ENCODE assay signal across 28 mouse cellular contexts in genomic region chr1:107025886-107026285, GRCm38 (mm10). TPM values are rescaled to one million over a fixed set of nuclear protein-coding genes. Genes with fewer than 3 reads are reported as not detected.
DNase-seq lines count a peak whose midpoint lies in the region; ATAC-seq and TF ChIP-seq lines count a peak whose summit lies in the region.
"Had no signal": no experiment of that assay in that cellular context is flagged by ENCODE, and none has a peak within 500 bp of the region (broad histone marks: within the 10 kb centered on the region; RNA-seq: fewer than 3 reads in every experiment).

No protein-coding gene starts in this region.

- H3K9ac ChIP-seq in CH12.LX (ENCODE audit: insufficient read depth, low read depth) = no peak overlapping the region
- H3K9ac ChIP-seq in heart, embryonic 12.5 days = no peak overlapping the region
- no peak overlapping the region for H3K9ac ChIP-seq in intestine, embryonic 16.5 days (ENCODE audit: low read depth, low read length)
- H3K9ac ChIP-seq: embryonic facial prominence, embryonic 13.5 days; embryonic facial prominence, embryonic 15.5 days; forebrain, embryonic 12.5 days had no signal

- H3K4me1 ChIP-seq in CH12.LX (ENCODE audit: control insufficient read depth in 1 of 2, insufficient read depth in 2 of 2) = peaks cover 0 to 4% of the 10 kb centered on the region in 2 experiments; a peak in 1 of 4 replicates
- no peaks in the 10 kb centered on the region for H3K4me1 ChIP-seq in heart, embryonic 12.5 days (replicated peaks)
- no peaks in the 10 kb centered on the region for H3K4me1 ChIP-seq in intestine, embryonic 16.5 days (ENCODE audit: control insufficient read depth, insufficient read depth, low read length)
- H3K4me1 ChIP-seq: embryonic facial prominence, embryonic 13.5 days; embryonic facial prominence, embryonic 15.5 days; forebrain, embryonic 10.5 days; forebrain, embryonic 12.5 days had no signal

- no peak for TF ChIP-seq CTCF in CH12.LX (conservative IDR thresholded peaks at IDR 0.05 in 1 of 2, IDR thresholded peaks at IDR 0.05 in 1 of 2; ENCODE audit: low read depth in 2 of 2, low read length in 2 of 2)

- in situ Hi-C loops in CH12.LX (cut with MboI; ENCODE audit: low pct_ligation_motif_present, low pct_unique_long_range_greater_than_20kb, low sequenced_read_pairs) = no loop called here

- no peaks in the 10 kb centered on the region for H3K36me3 ChIP-seq in CH12.LX (replicated peaks in 1 of 2; ENCODE audit: control insufficient read depth in 1 of 2, insufficient read depth in 1 of 2, low read length in 1 of 2)
- H3K36me3 ChIP-seq in heart, embryonic 12.5 days = no peaks in the 10 kb centered on the region
- H3K36me3 ChIP-seq in intestine, embryonic 16.5 days (ENCODE audit: control insufficient read depth, insufficient read depth, low read length) = no peaks in the 10 kb centered on the region
- H3K36me3 ChIP-seq: embryonic facial prominence, embryonic 13.5 days; embryonic facial prominence, embryonic 15.5 days; forebrain, embryonic 10.5 days; forebrain, embryonic 12.5 days had no signal

- TF ChIP-seq POLR2A in CH12.LX (IDR thresholded peaks at IDR 0.05; ENCODE audit: low read depth, low read length) = no peak

- TF ChIP-seq RAD21 in CH12.LX (IDR thresholded peaks at IDR 0.05; ENCODE audit: low read depth, low read length) = no peak

- no peak overlapping the region for H3K4me3 ChIP-seq in CH12.LX (replicated peaks in 1 of 3; ENCODE audit: low read depth in 2 of 3, low read length in 2 of 3, poor library complexity in 1 of 3)
- no peak overlapping the region for H3K4me3 ChIP-seq in heart, embryonic 12.5 days
- no peak overlapping the region for H3K4me3 ChIP-seq in intestine, embryonic 16.5 days (ENCODE audit: low read length)
- H3K4me3 ChIP-seq: embryonic facial prominence, embryonic 13.5 days; embryonic facial prominence, embryonic 15.5 days; erythroblast, embryonic 14.5 days; forebrain, embryonic 10.5 days; forebrain, embryonic 12.5 days had no signal

- peak; percentile 6 for DNase-seq in CH12.LX (ENCODE audit: extremely low read depth)
- no peak for DNase-seq in right cerebral cortex, postnatal 36 days (ENCODE audit: low spot score in 2 of 2)
- DNase-seq: adrenal gland, adult 8-10 months; adrenal gland, postnatal 14 days; adrenal gland, postnatal 36 days; B cell, adult 2 months; cerebellum, adult 11-12 months; cerebellum, adult 2 months; cerebellum, adult 9-10 months; cerebellum, postnatal 10 days; cerebellum, postnatal 25 days; embryo, embryonic 11 days had no signal

- H3K4me2 ChIP-seq in CH12.LX (ENCODE audit: insufficient read depth, low read depth, poor library complexity, severe bottlenecking) = no peak overlapping the region
- H3K4me2 ChIP-seq in heart, embryonic 12.5 days = no peak overlapping the region
- H3K4me2 ChIP-seq in intestine, embryonic 16.5 days (ENCODE audit: low read depth, low read length) = no peak overlapping the region
- H3K4me2 ChIP-seq: embryonic facial prominence, embryonic 13.5 days; embryonic facial prominence, embryonic 15.5 days; forebrain, embryonic 12.5 days had no signal

- no peaks in the 10 kb centered on the region for H3K79me2 ChIP-seq in CH12.LX (replicated peaks; ENCODE audit: control insufficient read depth, extremely low read depth, insufficient read depth, poor library complexity, severe bottlenecking)

- no peaks in the 10 kb centered on the region for H3K27me3 ChIP-seq in CH12.LX (replicated peaks)
- no peaks in the 10 kb centered on the region for H3K27me3 ChIP-seq in heart, embryonic 12.5 days (replicated peaks)
- H3K27me3 ChIP-seq in intestine, embryonic 16.5 days (replicated peaks; ENCODE audit: control insufficient read depth, insufficient read depth, low read length) = no peaks in the 10 kb centered on the region
- H3K27me3 ChIP-seq: embryonic facial prominence, embryonic 13.5 days; embryonic facial prominence, embryonic 15.5 days; forebrain, embryonic 12.5 days had no signal

- no peaks in the 10 kb centered on the region for H3K9me3 ChIP-seq in CH12.LX (replicated peaks; ENCODE audit: low read length)
- H3K9me3 ChIP-seq in heart, embryonic 12.5 days (replicated peaks) = no peaks in the 10 kb centered on the region
- no peaks in the 10 kb centered on the region for H3K9me3 ChIP-seq in intestine, embryonic 16.5 days (ENCODE audit: control insufficient read depth, low read length)
- H3K9me3 ChIP-seq: embryonic facial prominence, embryonic 13.5 days; embryonic facial prominence, embryonic 15.5 days; forebrain, embryonic 10.5 days; forebrain, embryonic 12.5 days had no signal

- dilution Hi-C loops in CH12.LX (cut with MboI; ENCODE audit: extremely low pct_ligation_motif_present, extremely low pct_unique_long_range_greater_than_20kb, low sequenced_read_pairs) = no loop called here

- 33% methylated on average over 1 of the region's 1 CpGs for WGBS in heart, embryonic 12.5 days
- 65% methylated on average over 1 of the region's 1 CpGs for WGBS in intestine, embryonic 16.5 days

- TF ChIP-seq EP300 in CH12.LX (IDR thresholded peaks at IDR 0.05; ENCODE audit: low read length) = no peak

- no peak overlapping the region for H3K27ac ChIP-seq in CH12.LX (ENCODE audit: insufficient read depth, low read depth)
- no peak overlapping the region for H3K27ac ChIP-seq in heart, embryonic 12.5 days (ENCODE audit: poor library complexity, severe bottlenecking)
- no peak overlapping the region for H3K27ac ChIP-seq in intestine, embryonic 16.5 days (ENCODE audit: low read length)
- H3K27ac ChIP-seq: embryonic facial prominence, embryonic 13.5 days; embryonic facial prominence, embryonic 15.5 days; forebrain, embryonic 10.5 days; forebrain, embryonic 12.5 days had no signal

- ATAC-seq in granulocyte monocyte progenitor cell, adult 5-6 weeks (replicated peaks; ENCODE audit: poor library complexity, severe bottlenecking) = peak; percentile 80
- ATAC-seq in megakaryocyte progenitor cell, adult 5-6 weeks (replicated peaks; ENCODE audit: poor library complexity) = peak; percentile 84
- ATAC-seq in heart, embryonic 12.5 days (ENCODE audit: insufficient number of reproducible peaks, low FRiP score) = no peak
- ATAC-seq in intestine, embryonic 16.5 days = no peak
- ATAC-seq: CD4-positive, CD25-positive, alpha-beta regulatory T cell, adult 4 months; forebrain, embryonic 14.5 days; forebrain, embryonic 16.5 days had no signal

TF ChIP-seq in CH12.LX, 34 proteins besides CTCF, POLR2A, EP300 and RAD21:
- TF ChIP-seq USF1 (IDR thresholded peaks at IDR 0.05; ENCODE audit: low read depth, low read length) = no peak
- 0 out of 2 replicates have a peak, but pooled peaks have one; percentile 28 for TF ChIP-seq BHLHE40 (IDR thresholded peaks at IDR 0.05; ENCODE audit: low read depth, low read length)

RNA-seq across cellular contexts. Expression of gene Serpinb3a, which starts 26.2 kb away (rescaled TPM):
- total RNA-seq in CH12.LX (2012; rRNA removed) (not detected in 2 replicates), CH12.LX (2014; rRNA removed) (not detected in 2 replicates)
- not detected in 2 replicates for polyA plus RNA-seq in CH12.LX (2012; ENCODE audit: insufficient read length, low read depth)
- total RNA-seq in granulocyte monocyte progenitor cell, adult 5-6 weeks (2014; fragmentation: Nextera tagmentation) = not detected in 2 replicates
- total RNA-seq in granulocyte monocyte progenitor cell, adult 5-6 weeks (2017) = not detected in 2 replicates
- total RNA-seq in megakaryocyte progenitor cell, adult 5-6 weeks (2015) = not detected in 2 replicates
- not detected in 2 replicates for total RNA-seq in megakaryocyte progenitor cell, adult 5-6 weeks (2017)
- not detected in 2 replicates for polyA plus RNA-seq in heart, embryonic 12.5 days (2016; fragmentation: Nextera tagmentation; extraction: Ambion mirVana)
- polyA plus RNA-seq in intestine, embryonic 16.5 days (2015; fragmentation: Nextera tagmentation; extraction: Ambion mirVana) = not detected in 2 replicates
- total RNA-seq: adrenal gland, adult 18-20 months; adrenal gland, adult 8-10 months; adrenal gland, postnatal 14 days; adrenal gland, postnatal 36 days; ES-E14; MEL had no signal
- polyA plus RNA-seq: CD4-positive, CD25-positive, alpha-beta regulatory T cell, adult 4 months; cerebellum, adult 2 months; embryonic facial prominence, embryonic 11.5 days; erythroblast, embryonic 14.5 days; forebrain, embryonic 10.5 days; forebrain, embryonic 12.5 days; forebrain, embryonic 14.5 days; forebrain, embryonic 16.5 days had no signal

RNA-seq across cellular contexts. Expression of gene Serpinb13, which starts 45.1 kb away (rescaled TPM):
- not detected in 2 replicates for total RNA-seq in CH12.LX (2012; rRNA removed)
- not detected in 2 replicates for total RNA-seq in CH12.LX (2014; rRNA removed)
- polyA plus RNA-seq in CH12.LX (2012; ENCODE audit: insufficient read length, low read depth) = not detected in 2 replicates
- total RNA-seq in granulocyte monocyte progenitor cell, adult 5-6 weeks (2014; fragmentation: Nextera tagmentation) = not detected in 2 replicates
- total RNA-seq in granulocyte monocyte progenitor cell, adult 5-6 weeks (2017) = not detected in 2 replicates
- total RNA-seq in megakaryocyte progenitor cell, adult 5-6 weeks (2015) = not detected in 2 replicates
- total RNA-seq in megakaryocyte progenitor cell, adult 5-6 weeks (2017) = not detected in 2 replicates
- polyA plus RNA-seq in heart, embryonic 12.5 days (2016; fragmentation: Nextera tagmentation; extraction: Ambion mirVana) = not detected in 2 replicates
- polyA plus RNA-seq in intestine, embryonic 16.5 days (2015; fragmentation: Nextera tagmentation; extraction: Ambion mirVana) = not detected in 2 replicates
- total RNA-seq: adrenal gland, adult 18-20 months; adrenal gland, postnatal 14 days; adrenal gland, postnatal 36 days; ES-E14; MEL had no signal
- polyA plus RNA-seq: CD4-positive, CD25-positive, alpha-beta regulatory T cell, adult 4 months; cerebellum, adult 2 months; embryonic facial prominence, embryonic 11.5 days; embryonic facial prominence, embryonic 13.5 days; forebrain, embryonic 10.5 days; forebrain, embryonic 12.5 days; forebrain, embryonic 14.5 days; forebrain, embryonic 16.5 days had no signal

RNA-seq across cellular contexts. Expression of gene Serpinb3d, which starts 57.4 kb away (rescaled TPM):
- total RNA-seq in CH12.LX (2012; rRNA removed) = not detected in 2 replicates
- total RNA-seq in CH12.LX (2014; rRNA removed) = not detected in 2 replicates
- polyA plus RNA-seq in CH12.LX (2012; ENCODE audit: insufficient read length, low read depth) = not detected in 2 replicates
- total RNA-seq in granulocyte monocyte progenitor cell, adult 5-6 weeks (2014; fragmentation: Nextera tagmentation) = not detected in 2 replicates
- total RNA-seq in granulocyte monocyte progenitor cell, adult 5-6 weeks (2017) = not detected in 2 replicates
- not detected in 2 replicates for total RNA-seq in megakaryocyte progenitor cell, adult 5-6 weeks (2015)
- not detected in 2 replicates for total RNA-seq in megakaryocyte progenitor cell, adult 5-6 weeks (2017)
- not detected in 2 replicates for polyA plus RNA-seq in heart, embryonic 12.5 days (2016; fragmentation: Nextera tagmentation; extraction: Ambion mirVana)
- not detected in 2 replicates for polyA plus RNA-seq in intestine, embryonic 16.5 days (2015; fragmentation: Nextera tagmentation; extraction: Ambion mirVana)
- total RNA-seq: adrenal gland, adult 18-20 months; adrenal gland, adult 8-10 months; adrenal gland, postnatal 14 days; adrenal gland, postnatal 36 days; ES-E14; MEL had no signal
- polyA plus RNA-seq: CD4-positive, CD25-positive, alpha-beta regulatory T cell, adult 4 months; cerebellum, adult 2 months; embryonic facial prominence, embryonic 11.5 days; embryonic facial prominence, embryonic 13.5 days; embryonic facial prominence, embryonic 15.5 days; erythroblast, embryonic 14.5 days; forebrain, embryonic 10.5 days; forebrain, embryonic 12.5 days; forebrain, embryonic 14.5 days; forebrain, embryonic 16.5 days had no signal

Comparison
In these comparisons a context has a peak if more than half of its experiments do, and no peak if none do; other contexts are left out.
1. ATAC-seq: peak in granulocyte monocyte progenitor cell, adult 5-6 weeks (single experiment) and megakaryocyte progenitor cell, adult 5-6 weeks (single experiment); none in heart, embryonic 12.5 days (single experiment) and intestine, embryonic 16.5 days (single experiment).